Mouse (Mus musculus) G1E (cell line): ENCODE results near the gene Ankrd34a. TPM values are rescaled to one million over a fixed set of nuclear protein-coding genes. Genes with fewer than 3 reads are reported as not detected.

Experiments
- ATAC-seq: 2 replicates; pipeline ENCODE4 v1.8.0; 2016; ENCODE audit warnings: mild to moderate bottlenecking; ENCODE audit not compliant: insufficient number of reproducible peaks, poor library complexity, low FRiP score, severe bottlenecking; ENCODE audit errors: extremely low read depth
- DNase-seq: peaks from one replicate; pipeline ENCODE4 v3.0.0; 2012; ENCODE audit warnings: low spot score
- H3K27me3 ChIP-seq: 2 replicates; pipeline ENCODE4 v1.6.1; 2012; ENCODE audit warnings: mild to moderate bottlenecking, low read length, inconsistent platforms; ENCODE audit not compliant: insufficient read depth
- H3K36me3 ChIP-seq: replicated peaks from 2 replicates; pipeline ENCODE3; 2012; ENCODE audit warnings: mild to moderate bottlenecking, inconsistent platforms
- H3K4me1 ChIP-seq: 2 replicates; pipeline ENCODE4 v1.6.1; 2012; ENCODE audit warnings: low read depth, low read length, inconsistent platforms, mixed read lengths; ENCODE audit not compliant: insufficient read depth
- H3K4me3 ChIP-seq: 2 replicates; pipeline ENCODE4 v1.5.1; 2012; ENCODE audit warnings: low read depth, mild to moderate bottlenecking, inconsistent platforms, low read length, moderate library complexity, mixed read lengths
- H3K9me3 ChIP-seq: replicated peaks from 2 replicates; pipeline ENCODE4 v1.6.1; 2012; ENCODE audit warnings: inconsistent platforms
- CTCF ChIP-seq: IDR thresholded peaks from 2 replicates; pipeline ENCODE4 v1.5.1; 2012; ENCODE audit warnings: low read depth, low read length, inconsistent platforms, mixed read lengths
- GATA1 ChIP-seq: IDR thresholded peaks from 2 replicates; pipeline ENCODE4 v1.6.1; 2012; ENCODE audit warnings: borderline replicate concordance, low read length, inconsistent platforms, mixed read lengths
- GATA2 ChIP-seq: IDR thresholded peaks from 2 replicates; pipeline ENCODE4 v1.6.1; 2012; ENCODE audit warnings: low read depth, low read length, inconsistent platforms, borderline replicate concordance
- POLR2AphosphoS5 ChIP-seq: IDR thresholded peaks from 2 replicates; pipeline ENCODE4 v1.6.1; 2012; ENCODE audit warnings: low read depth, low read length, inconsistent platforms; ENCODE audit not compliant: insufficient replicate concordance
- TAL1 ChIP-seq: conservative IDR thresholded peaks from 2 replicates; pipeline ENCODE4 v1.6.1; 2012; ENCODE audit warnings: low read depth, low read length, inconsistent platforms, mixed read lengths
- polyA plus RNA-seq: library from polyadenylated mRNA; stranded (reverse); fragments of >175 nt; gene quantifications from 2 replicates; pipeline ENCODE4 v1.2.3, GENCODE M21; 2012
- total RNA-seq, 2 experiments: library from RNA; stranded (forward) in 1 of 2; stranded (reverse) in 1 of 2; fragments of 200-1000 nt in 1 of 2; fragments of >200 nt in 1 of 2; fragmentation: Nextera tagmentation in 1 of 2; gene quantifications; 2 replicates each; pipeline ENCODE4 v1.2.3; 2014 to 2017

The Ankrd34a gene
- total and polyA plus RNA-seq, 3 experiments, result 0.03 to 0.05 TPM; not detected in 1

DNA sequence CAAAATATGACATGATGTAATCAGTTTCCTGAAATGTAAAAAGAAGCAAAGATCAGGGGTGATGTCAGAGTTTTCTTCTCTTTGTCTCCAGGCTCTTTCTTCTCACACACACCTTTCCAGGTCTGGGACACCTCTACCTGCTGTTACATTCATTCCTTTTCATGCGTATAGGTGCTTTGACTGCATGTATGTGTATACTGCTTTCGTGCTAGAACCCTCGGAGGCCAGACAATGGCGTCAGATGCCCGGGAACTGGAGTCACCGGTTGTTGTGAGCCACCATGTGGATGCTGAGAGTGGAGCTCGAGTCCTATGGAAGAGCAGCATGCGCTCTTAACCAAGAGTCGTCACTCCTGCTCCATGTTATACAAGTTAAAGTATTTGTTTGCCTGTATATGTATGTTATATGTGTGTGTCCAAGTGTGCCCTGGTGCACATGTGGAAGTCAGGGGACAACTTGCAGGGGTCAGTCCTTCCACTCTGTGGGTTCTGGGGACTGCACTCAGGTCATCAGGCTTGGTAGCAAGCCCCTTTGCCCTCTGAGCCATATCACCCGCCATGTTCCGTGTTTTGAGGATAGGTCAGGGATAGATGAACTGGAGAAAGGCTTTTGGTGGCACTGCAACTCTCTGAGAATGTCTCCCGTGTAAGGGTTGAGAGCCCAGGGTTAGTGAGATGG, 17.7 kb upstream of the Ankrd34a start:
- H3K27me3 ChIP-seq, result 0 out of 2 replicates have a peak, but pooled peaks cover 8% of the 10 kb centered on the region
- peaks cover 29% of the 10 kb centered on the region for H3K4me1 ChIP-seq
- no peak overlapping the region for H3K4me3 ChIP-seq
- DNase-seq, result no peak
- TF ChIP-seq POLR2AphosphoS5 (no peak), TAL1 (no peak), GATA2 (no peak), GATA1 (no peak), CTCF (no peak)
- H3K36me3 ChIP-seq, result peaks cover 24% of the 10 kb centered on the region
- no peak for ATAC-seq
- no peaks in the 10 kb centered on the region for H3K9me3 ChIP-seq

- no peak for DNase-seq
- Histone ChIP-seq H3K9me3 (no peaks in the 10 kb centered on the region), H3K4me3 (no peak overlapping the region), H3K36me3 (peaks cover 26% of the 10 kb centered on the region), H3K27me3 (0 out of 2 replicates have a peak, but pooled peaks cover 2% of the 10 kb centered on the region), H3K4me1 (peaks cover 29% of the 10 kb centered on the region)
- no peak for ATAC-seq
- no peak for TF ChIP-seq CTCF
Observed at GRCm38 (mm10) chr3:96579239-96579750, 17.1 kb upstream of the Ankrd34a start.

GRCm38 (mm10) chr3:96579885-96580454, 16.5 kb upstream of the Ankrd34a start:
- Histone ChIP-seq H3K36me3 (peaks cover 26% of the 10 kb centered on the region), H3K4me3 (peak overlapping the region; percentile 42; the same call in 1 of the 2 replicates), H3K4me1 (peaks cover 29% of the 10 kb centered on the region), H3K9me3 (no peaks in the 10 kb centered on the region), H3K27me3 (no peaks in the 10 kb centered on the region)
- TF ChIP-seq POLR2AphosphoS5 (no peak), CTCF (peak; percentile 96), GATA2 (peak; percentile 97)
- ATAC-seq (peak; percentile 65), DNase-seq (peak; percentile 66)

DNA sequence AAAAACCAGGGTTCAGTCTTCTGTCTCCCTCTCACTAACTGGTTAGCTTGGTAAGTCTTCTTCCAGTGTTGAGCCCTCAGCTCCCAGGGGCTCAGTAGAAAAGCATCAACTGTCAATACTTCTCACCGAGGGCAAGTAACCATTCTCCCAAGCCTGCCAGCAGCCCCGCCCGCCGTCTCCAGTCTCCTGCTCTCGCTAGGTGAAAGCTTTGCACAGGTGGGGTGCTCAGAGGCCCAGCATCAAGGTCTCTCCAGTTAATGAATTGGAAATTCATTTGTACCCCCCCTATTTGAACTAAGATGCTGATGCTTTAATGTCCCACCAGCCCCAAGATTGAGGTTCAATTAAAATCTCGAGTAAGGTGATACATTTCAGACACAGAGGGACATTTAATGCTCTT, 15.3 kb upstream of the Ankrd34a start:
- peaks cover 28% of the 10 kb centered on the region for H3K4me1 ChIP-seq
- H3K4me3 ChIP-seq, result no peak overlapping the region
- no peaks in the 10 kb centered on the region for H3K27me3 ChIP-seq
- peaks cover 28% of the 10 kb centered on the region for H3K36me3 ChIP-seq
- no peak for TF ChIP-seq TAL1
- no peak for TF ChIP-seq GATA2
- DNase-seq, result no peak
- no peak for ATAC-seq
- H3K9me3 ChIP-seq, result no peaks in the 10 kb centered on the region

DNA sequence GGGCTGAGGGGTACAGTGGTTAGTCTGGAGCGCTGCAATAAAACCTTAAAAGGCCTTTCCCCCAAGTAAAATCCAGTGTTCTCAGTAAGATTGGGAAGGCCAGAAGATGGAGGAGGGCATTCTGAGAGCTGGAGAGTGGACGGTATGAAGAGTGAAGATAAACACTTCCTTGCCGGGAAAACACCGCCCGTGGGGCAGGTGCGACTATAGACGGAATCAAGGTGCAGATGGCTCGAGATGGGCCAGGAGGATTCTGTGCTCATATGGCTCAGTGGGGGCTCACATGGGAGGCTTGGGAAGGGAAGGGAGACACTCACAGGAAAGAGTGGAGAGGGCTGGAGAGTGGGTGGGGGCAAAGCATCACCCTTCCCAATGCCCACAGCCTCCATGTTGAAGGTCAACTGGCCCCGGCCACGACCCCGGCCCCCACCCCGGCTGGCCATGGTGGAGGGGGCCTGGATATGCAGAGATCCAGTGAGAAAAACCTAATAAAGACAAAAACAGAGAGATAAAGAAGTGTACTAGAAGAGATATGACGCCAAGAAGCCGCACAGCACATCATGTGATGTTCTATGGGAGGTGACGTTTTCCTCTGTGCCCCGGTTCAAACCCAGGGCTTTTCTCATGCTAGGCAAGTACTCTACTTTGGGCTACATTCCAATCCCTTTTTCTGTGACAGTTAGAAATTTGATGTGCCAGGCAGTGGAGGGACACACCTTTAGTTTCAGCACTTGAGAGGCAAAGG, 14.5 kb upstream of the Ankrd34a start:
- DNase-seq, result no peak
- Histone ChIP-seq H3K27me3 (no peaks in the 10 kb centered on the region), H3K9me3 (no peaks in the 10 kb centered on the region), H3K36me3 (peaks cover 33% of the 10 kb centered on the region), H3K4me3 (no peak overlapping the region), H3K4me1 (peaks cover 20% of the 10 kb centered on the region)
- TF ChIP-seq CTCF, result no peak
- no peak for ATAC-seq

- no peaks in the 10 kb centered on the region for H3K27me3 ChIP-seq
- peaks cover 36% of the 10 kb centered on the region for H3K36me3 ChIP-seq
- H3K4me1 ChIP-seq, result peaks cover 15% of the 10 kb centered on the region
- no peak overlapping the region for H3K4me3 ChIP-seq
- peaks cover 4% of the 10 kb centered on the region; the same call in 1 of the 2 replicates for H3K9me3 ChIP-seq
- TF ChIP-seq GATA1, result no peak
- no peak for TF ChIP-seq CTCF
- TF ChIP-seq POLR2AphosphoS5, result no peak
- TF ChIP-seq TAL1, result no peak
- TF ChIP-seq GATA2, result no peak
- DNase-seq (no peak), ATAC-seq (no peak)
Observed at GRCm38 (mm10) chr3:96583386-96583785, 13.1 kb upstream of the Ankrd34a start.

- H3K9me3 ChIP-seq, result peaks cover 4% of the 10 kb centered on the region; the same call in 1 of the 2 replicates
- ATAC-seq (no peak), DNase-seq (no peak)
- H3K4me3 ChIP-seq, result no peak overlapping the region
- H3K27me3 ChIP-seq, result peaks cover 4% of the 10 kb centered on the region
- H3K4me1 ChIP-seq, result peaks cover 19% of the 10 kb centered on the region
- H3K36me3 ChIP-seq, result peaks cover 18% of the 10 kb centered on the region
- TF ChIP-seq GATA2, result no peak
- TF ChIP-seq TAL1, result no peak
- no peak for TF ChIP-seq GATA1
- no peak for TF ChIP-seq POLR2AphosphoS5
- TF ChIP-seq CTCF, result no peak
Observed at GRCm38 (mm10) chr3:96590657-96591056, 5.8 kb upstream of the Ankrd34a start.
